Mouse (Mus musculus) right cerebral cortex, postnatal 10 days (tissue): ENCODE data around the gene Cidec.
A peak's percentile ranks its signal among the peaks of the same experiment; 100 is the strongest.

ENCODE experiments used
- DNase-seq, 2 experiments: peaks; one replicate each; pipeline ENCODE4 v3.0.0; 2021; ENCODE audit warnings: low spot score in 2 of 2

The Cidec gene

DNA sequence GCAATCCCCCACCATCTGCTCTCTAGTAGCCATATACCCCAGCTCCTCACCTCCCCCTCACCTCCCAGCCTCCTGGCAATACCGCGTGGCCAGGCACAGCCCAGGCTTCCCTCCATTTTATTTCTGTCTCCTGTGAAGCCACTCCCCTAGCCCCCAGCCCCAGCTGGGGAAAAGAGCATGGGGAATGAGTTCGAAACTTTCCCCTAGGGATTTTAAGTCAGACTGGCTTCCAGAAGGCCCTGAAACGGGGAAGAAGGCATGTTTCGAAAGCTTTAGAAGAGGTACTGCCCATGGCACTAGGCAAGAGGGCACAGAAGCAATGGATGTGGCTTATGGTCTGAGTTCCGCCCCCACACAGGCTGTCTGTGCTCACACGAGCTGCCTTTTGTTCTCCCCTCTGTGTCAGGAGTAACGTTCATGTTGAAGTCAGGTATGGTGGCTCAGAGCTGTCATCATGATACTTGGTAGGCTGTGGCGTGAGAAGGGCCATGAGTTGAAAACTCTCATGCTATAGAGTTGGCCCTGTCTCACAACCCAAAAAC lies at the start of gene Cidec:
Gene Cidec, minus strand, starts transcription at position 97 of the 542 bp plus-strand sequence.
- DNase-seq = no peak

DNA sequence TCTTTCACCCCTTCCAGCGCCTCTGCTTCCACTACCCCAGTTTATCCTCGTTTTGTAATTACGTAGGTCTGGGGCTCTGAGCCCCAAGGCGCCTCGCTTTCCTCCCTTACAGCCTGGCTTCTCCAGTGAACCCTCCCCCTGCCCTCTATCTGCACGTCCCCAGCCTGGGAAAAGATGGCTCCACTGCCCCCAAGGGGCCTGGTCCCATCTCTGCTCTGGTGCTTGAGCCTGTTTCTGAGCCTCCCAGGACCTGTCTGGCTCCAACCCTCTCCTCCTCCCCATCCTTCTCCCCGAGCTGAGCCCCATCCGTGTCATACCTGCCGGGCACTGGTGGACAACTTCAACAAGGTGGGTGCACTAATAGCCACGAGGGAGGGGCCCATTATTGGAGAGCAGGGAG lies 48.2 kb upstream of the Cidec start:
- peak in 1 of 2 experiments; percentile 48 for DNase-seq

DNA sequence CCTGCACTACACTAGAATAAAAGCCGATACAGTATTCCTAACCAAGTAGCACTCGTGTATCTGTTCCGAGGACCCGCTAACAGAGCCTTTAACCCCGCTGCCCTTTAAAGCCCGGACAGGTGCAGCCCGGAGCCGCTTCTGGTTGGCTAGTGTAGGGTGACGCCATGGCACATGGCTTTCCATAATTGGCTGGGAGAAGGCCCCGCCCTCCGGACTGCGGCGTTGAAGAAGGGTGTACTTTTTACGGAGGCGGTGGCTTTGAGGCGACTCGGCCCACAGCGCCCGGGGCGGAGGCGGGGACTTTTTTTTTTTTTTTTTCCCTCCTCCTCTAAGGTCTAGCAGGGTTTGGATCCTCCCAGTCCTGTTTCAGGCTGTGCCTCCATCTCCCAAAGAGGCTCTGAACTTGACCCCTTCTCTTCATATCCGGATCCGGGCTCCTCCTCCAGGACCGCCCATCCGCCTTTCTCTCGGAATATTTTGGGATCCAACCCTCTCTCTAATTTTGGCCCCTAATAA lies 47.6 kb upstream of the Cidec start, which contains the start of gene Creld1:
Gene Creld1, plus strand, starts transcription at position 198 of the 516 bp plus-strand sequence.
- peak; percentile 97 to 98 for DNase-seq

DNA sequence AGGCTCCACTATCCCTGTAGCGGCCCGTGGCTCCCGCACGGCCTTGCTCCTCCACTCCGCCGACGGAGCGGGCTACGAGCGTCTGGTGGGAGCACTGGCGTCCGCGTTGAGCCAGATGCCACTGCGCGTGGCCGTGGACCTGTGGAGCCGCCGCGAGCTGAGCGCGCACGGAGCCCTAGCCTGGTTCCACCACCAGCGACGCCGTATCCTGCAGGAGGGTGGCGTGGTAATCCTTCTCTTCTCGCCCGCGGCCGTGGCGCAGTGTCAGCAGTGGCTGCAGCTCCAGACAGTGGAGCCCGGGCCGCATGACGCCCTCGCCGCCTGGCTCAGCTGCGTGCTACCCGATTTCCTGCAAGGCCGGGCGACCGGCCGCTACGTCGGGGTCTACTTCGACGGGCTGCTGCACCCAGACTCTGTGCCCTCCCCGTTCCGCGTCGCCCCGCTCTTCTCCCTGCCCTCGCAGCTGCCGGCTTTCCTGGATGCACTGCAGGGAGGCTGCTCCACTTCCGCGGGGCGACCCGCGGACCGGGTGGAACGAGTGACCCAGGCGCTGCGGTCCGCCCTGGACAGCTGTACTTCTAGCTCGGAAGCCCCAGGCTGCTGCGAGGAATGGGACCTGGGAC lies 47.0 kb upstream of the Cidec start:
- peak in 1 of 2 experiments; percentile 66 for DNase-seq

DNA sequence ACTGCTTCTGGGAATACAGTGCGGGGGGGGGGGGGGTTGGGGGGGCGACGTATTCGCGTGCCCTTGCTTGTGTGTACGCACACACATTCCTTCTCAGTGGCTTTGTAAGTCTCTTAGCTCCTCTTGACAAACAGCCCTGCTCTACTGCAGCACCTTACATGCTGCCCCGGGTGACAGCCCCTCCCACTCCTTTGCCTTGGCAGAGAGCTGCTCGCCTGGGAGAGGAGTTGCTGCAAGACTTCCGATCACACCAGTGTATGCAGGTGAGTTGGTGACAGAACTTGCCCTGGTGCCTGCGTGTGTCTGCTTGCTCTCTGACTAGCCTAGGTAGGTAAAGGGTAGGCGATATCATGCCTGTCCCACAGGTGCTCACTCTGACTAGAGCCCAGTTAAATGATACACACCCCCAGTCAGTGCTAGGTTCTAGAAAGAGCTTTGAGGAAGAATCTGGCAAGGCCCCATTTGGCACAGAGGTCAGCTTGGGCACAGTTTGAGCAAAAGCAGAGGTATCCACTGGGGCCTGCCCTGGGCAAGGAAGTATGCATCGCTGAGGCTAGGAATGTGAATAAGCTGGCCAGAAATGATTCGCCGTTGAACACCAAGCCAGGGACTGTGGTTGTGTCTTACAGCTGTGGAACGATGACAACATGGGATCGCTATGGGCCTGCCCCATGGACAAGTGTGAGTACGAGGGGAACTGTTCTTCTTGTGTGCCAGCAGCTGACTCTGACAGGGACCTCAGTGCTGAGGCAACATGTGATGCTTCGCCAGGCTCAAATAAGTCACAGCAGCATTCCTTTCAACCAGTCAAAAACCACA lies 45.2 kb upstream of the Cidec start:
- peak in 1 of 2 experiments; percentile 40 for DNase-seq

DNA sequence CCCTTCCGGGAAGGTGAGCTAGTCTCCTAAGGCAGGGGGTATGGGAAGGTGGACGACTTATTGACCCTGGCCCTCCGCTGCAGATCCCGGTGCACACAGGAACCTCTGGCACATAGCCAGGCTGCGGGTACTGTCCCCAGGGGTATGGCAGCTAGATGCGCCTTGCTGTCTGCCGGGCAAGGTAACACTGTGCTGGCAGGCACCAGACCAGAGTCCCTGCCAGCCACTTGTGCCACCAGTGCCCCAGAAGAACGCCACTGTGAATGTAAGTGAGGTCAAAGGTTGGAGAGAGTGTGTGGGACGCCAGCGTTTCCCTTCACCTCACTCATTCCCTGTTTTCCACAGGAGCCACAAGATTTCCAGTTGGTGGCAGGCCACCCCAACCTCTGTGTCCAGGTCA lies 43.3 kb upstream of the Cidec start:
- no peak for DNase-seq

DNA sequence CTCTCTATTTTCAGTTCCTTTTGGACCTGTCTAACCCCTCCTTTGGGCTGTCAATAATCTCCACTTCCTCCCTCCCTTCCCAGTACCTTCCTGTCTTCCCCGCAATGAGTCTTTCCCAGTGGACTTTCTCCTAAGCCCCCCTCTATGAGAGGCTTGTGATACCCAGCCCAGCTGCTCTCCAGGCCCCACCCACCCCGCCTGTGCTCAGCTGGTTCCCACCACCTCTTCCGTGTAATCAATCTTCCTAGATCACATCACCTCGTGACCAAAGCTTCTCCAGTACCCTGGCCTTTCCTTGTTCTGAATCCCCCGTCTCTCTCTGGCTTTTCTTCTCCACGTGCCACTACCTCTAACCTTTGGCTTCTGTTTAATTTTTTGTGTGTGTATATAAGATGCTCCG lies 41.8 kb upstream of the Cidec start:
- no peak for DNase-seq

DNA sequence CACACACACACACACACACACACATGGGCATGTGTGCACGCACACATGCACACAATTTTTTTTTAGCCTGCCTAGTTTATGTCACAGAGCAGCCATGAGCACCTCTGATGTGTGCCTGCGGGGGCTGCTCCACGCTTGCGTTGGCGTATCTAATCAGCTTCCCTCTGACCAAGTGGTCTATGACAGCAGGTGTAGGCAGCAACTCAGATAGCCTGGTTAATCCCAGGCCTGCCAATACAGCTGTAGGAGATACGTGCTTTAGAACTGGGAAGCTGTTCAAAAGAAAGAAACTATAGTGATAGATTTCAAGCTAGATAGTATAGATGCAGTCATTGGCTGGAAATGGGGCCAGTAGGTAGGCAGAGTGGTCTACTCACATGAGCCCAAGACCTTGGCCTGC lies 38.2 kb upstream of the Cidec start:
- DNase-seq = no peak

DNA sequence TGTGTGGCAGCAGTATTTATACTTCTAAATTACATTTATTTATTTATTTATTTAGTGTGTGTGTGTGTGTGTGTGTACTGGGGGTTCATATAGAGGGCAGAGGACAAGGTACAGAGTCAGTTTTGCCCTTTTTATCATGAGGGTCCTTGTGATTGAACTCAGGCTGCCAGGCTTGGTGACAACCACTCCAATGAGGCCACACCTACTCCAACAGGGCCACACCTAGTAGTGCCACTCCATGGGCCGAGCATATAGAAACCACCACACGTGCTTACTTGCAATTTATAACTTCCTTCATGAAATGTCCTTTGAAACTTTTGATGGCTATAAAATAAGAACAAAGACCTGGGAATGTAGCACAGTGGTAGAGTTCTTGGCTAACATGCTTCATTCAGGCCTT lies 37.7 kb upstream of the Cidec start:
- DNase-seq = no peak

DNA sequence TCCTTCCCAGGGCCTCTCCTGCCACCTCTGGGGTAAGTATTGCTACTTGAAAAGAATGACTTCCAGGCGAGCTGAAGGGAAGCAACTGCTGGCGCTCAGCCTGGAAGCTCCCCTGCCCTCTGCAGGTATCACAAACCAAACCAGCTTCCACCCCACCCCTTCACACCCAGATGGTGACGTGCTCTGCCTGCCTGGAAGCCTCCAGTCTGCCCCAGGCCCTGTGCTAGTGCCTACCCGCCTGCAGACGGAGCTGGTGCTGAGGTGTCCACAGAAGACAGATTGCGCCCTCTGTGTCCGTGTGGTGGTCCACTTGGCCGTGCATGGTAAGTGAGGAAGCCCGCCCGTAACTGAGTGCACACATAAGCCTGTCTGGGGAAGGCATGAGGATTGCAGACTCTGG lies 36.5 kb upstream of the Cidec start:
- no peak for DNase-seq

DNA sequence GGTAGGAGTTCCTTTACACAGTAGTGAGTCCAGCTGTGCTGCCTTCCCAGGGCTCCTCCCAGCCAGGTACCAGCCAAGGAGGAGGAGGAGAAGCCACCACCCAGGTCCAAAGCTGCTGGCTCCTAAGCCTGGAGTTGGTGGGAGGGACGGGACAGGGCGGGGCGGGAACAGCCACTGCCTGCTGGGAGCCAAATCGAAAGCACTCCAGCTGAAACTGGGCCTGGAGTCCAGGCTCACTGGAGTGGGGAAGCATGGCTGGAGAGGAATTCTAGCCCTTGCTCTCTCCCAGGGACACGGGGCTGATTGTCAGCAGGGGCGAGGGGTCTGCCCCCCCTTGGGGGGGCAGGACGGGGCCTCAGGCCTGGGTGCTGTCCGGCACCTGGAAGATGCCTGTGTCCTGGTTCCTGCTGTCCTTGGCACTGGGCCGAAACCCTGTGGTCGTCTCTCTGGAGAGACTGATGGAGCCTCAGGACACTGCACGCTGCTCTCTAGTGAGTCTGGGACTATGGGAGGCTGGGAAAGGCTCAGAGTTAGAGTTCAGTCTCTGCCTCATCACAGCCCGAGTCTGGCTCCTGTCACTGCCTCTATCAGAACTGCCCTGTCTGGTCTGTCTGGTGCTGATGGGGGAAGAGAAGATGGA lies 35.9 kb upstream of the Cidec start, which contains the start of gene Il17rc:
Gene Il17rc, plus strand, starts transcription at position 131 of the 640 bp plus-strand sequence.
- DNase-seq = no peak

DNA sequence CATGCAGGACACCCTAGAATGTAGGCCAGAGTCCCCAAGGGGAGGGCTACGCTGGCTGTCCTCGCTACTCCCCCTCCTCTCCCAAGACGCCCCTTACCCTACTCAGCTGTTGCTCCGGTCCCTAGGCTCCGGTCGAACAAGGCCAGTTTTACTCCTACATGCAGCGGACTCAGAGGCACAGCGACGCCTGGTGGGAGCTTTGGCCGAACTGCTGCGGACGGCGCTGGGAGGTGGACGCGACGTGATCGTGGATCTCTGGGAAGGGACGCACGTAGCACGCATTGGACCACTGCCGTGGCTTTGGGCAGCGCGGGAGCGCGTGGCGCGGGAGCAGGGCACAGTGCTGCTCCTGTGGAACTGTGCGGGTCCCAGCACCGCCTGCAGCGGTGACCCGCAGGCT lies 33.9 kb upstream of the Cidec start:
- peak; percentile 75 to 84 for DNase-seq

DNA sequence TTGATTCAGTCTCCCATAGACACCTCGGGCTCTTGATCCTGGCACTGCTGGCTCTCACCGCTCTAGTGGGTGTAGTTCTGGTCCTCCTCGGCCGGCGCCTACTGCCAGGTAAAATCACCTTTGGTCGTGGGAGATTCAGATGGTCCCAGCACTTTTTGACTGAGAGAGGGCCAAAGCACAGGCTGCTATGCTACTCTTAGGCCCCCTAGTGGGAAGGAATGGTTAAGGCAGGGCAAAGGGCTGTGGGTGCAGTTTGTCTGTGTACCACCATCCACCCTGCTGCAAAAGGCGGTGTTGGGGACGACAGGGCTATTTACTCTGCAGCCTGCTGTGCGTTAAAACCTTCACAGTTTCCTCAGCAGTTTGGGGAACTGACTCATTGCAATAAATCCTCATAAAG lies 33.5 kb upstream of the Cidec start:
- peak; percentile 60 to 76 for DNase-seq

DNA sequence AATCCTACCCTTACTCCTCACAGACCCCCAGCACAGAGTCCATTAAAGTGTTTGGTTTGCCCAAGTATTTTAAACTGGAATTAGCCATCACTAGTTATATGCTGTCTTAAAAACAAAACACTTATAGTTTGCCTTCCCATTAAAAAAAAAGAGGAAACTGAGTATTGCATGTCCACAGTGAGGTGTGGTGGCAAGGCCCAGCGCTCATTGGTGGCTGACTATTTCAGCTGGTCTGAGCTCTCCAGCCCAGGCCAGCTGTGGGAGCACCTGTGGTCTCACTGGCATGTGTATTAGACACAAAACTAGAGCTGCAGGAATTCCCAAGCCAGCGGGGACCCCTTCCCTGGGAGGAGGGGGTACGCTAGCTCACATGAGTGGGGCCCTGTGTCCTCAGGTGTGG lies 33.0 kb upstream of the Cidec start:
- no peak for DNase-seq

DNA sequence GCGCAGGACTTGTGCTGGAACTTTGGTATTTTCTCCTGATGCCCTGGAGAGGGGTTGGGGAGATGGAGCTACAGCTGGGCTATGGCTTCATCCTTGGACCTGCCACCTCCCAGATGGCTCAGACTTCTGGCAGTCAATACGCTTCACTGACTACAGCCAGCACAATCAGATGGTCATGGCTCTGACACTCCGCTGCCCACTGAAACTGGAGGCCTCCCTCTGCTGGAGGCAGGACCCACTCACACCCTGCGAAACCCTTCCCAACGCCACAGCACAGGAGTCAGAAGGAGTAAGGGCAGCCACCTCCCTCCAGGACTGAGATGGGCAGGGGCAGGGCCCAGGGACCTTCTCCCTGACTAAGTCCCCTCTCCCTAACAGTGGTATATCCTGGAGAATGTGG lies 30.0 kb upstream of the Cidec start:
- no peak for DNase-seq

DNA sequence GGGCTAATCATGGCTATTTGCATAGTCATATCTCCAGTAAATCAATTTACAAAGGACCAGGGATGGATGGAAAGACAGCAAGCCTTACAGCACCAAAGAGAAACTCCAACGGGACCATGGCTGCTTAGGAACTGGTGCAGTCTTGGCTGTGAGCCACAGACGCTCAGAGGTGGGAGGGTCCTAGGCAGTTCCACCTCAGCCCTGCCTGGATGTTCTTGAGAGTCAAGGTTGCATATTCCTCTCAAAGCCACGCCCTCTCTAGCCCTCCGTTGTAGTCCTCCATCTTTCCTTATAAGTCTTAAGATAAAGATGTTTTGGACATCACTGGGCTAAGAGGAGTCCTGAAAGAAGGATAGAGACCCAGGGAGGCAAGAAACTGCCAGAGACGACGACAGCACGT lies 28.5 kb upstream of the Cidec start:
- no peak for DNase-seq

DNA sequence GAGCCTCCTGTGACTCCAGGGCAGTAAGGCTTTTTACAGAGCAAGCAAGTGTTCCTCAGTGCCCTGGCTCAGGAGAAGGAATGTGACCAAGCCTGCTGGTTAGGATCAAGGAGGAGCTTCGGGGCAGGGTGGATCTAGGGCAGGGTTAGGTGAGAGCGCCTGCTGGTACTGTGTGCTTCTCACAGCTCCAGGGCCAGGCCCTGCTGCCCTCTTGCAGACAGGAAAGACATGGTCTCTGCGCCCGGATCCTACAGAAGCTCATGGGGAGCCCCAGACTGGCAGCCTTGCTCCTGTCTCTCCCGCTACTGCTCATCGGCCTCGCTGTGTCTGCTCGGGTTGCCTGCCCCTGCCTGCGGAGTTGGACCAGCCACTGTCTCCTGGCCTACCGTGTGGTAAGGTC lies 23.1 kb upstream of the Cidec start:
- DNase-seq = no peak

DNA sequence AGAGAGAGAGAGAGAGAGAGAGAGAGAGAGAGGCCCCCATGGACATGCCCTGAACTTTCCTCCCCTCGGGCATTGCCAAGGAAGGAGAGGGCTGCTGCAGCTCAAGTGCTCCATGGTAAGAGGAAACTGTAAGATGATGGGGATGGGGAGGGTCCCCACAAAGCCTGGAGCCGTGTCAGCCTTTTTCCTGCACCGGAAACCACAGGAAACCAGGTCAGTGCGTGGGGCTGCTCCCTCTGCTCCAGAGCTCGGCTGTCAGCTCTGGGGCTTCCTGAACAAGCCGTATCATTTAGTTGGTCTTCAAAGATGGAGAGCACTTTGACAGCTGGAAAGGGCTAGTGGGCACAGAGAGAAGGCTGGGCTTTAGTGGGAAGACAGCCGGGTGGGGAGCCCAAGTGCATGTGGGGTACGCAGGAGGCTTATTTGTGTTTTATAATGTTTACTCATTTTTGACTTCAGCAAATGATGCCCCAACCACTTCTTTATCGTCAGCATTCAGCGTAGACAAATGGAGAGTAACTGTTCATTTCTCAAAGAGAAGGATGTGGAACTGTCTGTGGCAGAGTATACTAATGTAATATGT lies 22.5 kb upstream of the Cidec start, which contains the start of gene Il17re:
Gene Il17re, plus strand, starts transcription at position 533 of the 583 bp plus-strand sequence.
- DNase-seq = no peak

DNA sequence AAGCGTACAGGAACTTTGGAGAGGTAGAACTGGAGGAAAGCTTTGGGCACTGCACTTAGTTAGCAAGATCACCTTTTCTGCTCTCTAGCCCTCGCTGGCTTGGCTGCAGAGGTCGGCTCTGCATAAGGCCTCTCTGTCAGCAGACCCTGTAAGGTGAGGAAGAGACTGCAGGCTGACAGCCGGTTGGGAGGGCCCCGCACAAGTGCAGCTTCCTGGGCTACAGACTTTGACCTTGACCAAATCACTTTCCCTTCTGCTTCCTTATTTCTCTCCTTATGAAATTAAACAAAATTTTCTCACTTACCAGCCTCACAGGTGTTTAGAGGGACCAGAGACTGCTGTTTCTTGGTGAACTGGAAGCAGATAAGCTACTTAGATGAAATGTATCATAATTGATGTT lies 19.4 kb upstream of the Cidec start:
- no peak for DNase-seq

DNA sequence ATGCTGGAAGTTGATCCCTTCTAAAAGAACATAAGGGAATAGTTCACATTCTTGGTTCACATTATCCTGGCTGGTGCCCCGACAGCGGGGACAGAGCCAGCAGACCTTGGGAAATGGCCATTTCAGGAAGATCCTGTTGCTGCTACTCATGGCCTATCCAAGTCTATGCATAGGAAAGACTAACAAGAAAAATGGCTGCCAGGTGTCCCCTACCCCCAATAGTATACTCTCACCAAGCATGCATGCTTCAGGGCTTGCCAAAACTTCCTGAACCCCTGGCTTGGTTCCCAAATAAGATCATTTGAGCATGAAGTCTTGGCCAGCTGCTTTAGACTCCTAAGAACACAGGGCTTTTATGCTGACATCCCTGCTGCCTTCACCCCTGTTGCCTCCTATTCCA lies 16.3 kb upstream of the Cidec start:
- DNase-seq = no peak

DNA sequence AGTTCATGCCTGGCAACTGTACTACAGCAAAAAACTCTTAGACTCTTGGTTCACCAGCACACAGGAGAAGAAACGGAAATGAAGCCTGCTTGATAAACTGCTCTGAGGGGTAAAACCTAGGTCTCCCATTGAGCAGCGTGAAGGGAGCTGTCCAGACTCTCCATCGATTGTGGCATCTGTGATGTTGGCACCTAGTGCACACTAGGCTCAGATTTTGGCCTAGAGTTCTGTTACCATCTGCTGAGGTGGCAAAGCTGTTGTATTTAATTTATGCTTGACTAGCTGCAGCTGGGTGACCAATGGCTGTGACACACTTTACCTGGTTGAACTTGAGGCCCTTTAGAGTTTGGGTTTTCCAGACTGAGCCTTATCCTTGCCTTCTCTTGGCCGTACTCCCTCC lies 12.1 kb upstream of the Cidec start:
- DNase-seq = no peak
